Mouse (Mus musculus) heart, embryonic 14.5 days (tissue): Measurements from ENCODE around the gene Catsper3. TPM values are rescaled to one million over a fixed set of nuclear protein-coding genes. Genes with fewer than 3 reads are reported as not detected.

Experiments
- ATAC-seq: fragments of 200-750 bp; cut with Nextera tagmentation; 2 replicates; pipeline ENCODE4 v1.8.0; 2017; ENCODE audit warnings: low read depth, moderate TSS enrichment; ENCODE audit not compliant: insufficient number of reproducible peaks, insufficient read depth, low FRiP score
- H3K27ac ChIP-seq, 2 experiments: fragments of 200-500 bp in 1 of 2; fragments of 300-500 bp in 1 of 2; sonication (generic) in 1 of 2; replicated peaks in 1 of 2; 2 replicates each; pipeline ENCODE4 v1.5.1; 2012 to 2014; ENCODE audit warnings: low read depth in 2 of 2, low read length in 2 of 2, control low read depth in 1 of 2, mild to moderate bottlenecking in 1 of 2, mixed read lengths in 1 of 2; ENCODE audit not compliant: control insufficient read depth in 1 of 2, insufficient read depth in 1 of 2
- H3K27me3 ChIP-seq: fragments of 300-500 bp; sonication (generic); 2 replicates; pipeline ENCODE4 v1.6.1; 2014; ENCODE audit warnings: mild to moderate bottlenecking, low read length, control low read depth; ENCODE audit not compliant: control insufficient read depth, insufficient read depth
- H3K36me3 ChIP-seq: fragments of 300-500 bp; sonication (generic); 2 replicates; pipeline ENCODE4 v1.6.1; 2014; ENCODE audit warnings: mild to moderate bottlenecking, control low read depth, low read length, mixed read lengths; ENCODE audit not compliant: control insufficient read depth, insufficient read depth
- H3K4me1 ChIP-seq, 2 experiments: fragments of 200-500 bp in 1 of 2; fragments of 300-500 bp in 1 of 2; sonication (generic) in 1 of 2; 2 replicates each; pipeline ENCODE4 v1.6.1; 2012 to 2014; ENCODE audit warnings: low read length in 2 of 2, control low read depth in 1 of 2, mixed read lengths in 1 of 2; ENCODE audit not compliant: control insufficient read depth in 2 of 2, insufficient read depth in 2 of 2
- H3K4me2 ChIP-seq: fragments of 300-500 bp; sonication (generic); 2 replicates; pipeline ENCODE4 v1.6.1; 2014; ENCODE audit warnings: mild to moderate bottlenecking, low read length
- H3K4me3 ChIP-seq, 2 experiments: fragments of 200-500 bp in 1 of 2; fragments of 300-500 bp in 1 of 2; sonication (generic) in 1 of 2; 2 replicates each; pipeline ENCODE4 v1.5.1; 2012 to 2014; ENCODE audit warnings: low read length in 2 of 2, mild to moderate bottlenecking in 2 of 2, control low read depth in 1 of 2, low read depth in 1 of 2, moderate library complexity in 1 of 2; ENCODE audit not compliant: control insufficient read depth in 1 of 2, insufficient read depth in 1 of 2
- H3K9ac ChIP-seq: fragments of 300-500 bp; sonication (generic); 2 replicates; pipeline ENCODE4 v1.6.1; 2014; ENCODE audit warnings: mild to moderate bottlenecking, low read length
- H3K9me3 ChIP-seq: fragments of 300-500 bp; sonication (generic); 2 replicates; pipeline ENCODE4 v1.6.1; 2016; ENCODE audit warnings: low read length, control low read depth; ENCODE audit not compliant: control insufficient read depth
- WGBS: fragments of 180-500 bp; shearing (Covaris S2); extraction: QIAGEN DNeasy Blood & Tissue Kit; methylation state at CpG from one replicate; pipeline ENCODE4 v1.1.7; 2014; 5-methylcytosine and 5-hydroxymethylcytosine counted together
- polyA plus RNA-seq: library from polyadenylated mRNA; unstranded; fragments of >200 nt; fragmentation: Nextera tagmentation; extraction: Ambion mirVana; gene quantifications from 2 replicates; pipeline ENCODE4 v1.2.1, GENCODE M21; 2014

The Catsper3 gene
- polyA plus RNA-seq, 1 experiment from 2014 or later, result not detected

DNA sequence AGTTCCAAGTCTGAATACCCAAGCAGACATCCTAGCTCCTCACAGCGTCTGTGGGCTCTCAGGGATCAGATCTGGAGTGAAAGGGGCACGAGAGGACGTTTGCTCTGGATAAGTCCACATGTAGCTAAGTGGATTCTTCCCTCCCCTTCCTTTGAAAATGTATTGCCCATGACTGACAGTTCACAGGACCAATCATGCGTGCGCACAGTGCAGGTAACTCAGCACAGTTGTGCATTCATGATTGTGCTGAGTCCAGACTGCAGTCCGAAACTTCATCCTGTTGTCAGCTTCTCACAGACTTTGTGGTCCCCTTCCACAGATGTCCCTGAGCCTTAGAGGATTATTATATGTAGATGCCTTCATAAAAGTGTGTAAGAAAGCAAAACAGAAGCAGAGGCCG is 10.0 kb upstream of the Catsper3 start:
- no peak overlapping the region for H3K27ac ChIP-seq
- peaks cover 0 to 4% of the 10 kb centered on the region in 2 experiments; a peak in 1 of 4 replicates for H3K4me1 ChIP-seq
- no peak overlapping the region for H3K4me3 ChIP-seq
- H3K9me3 ChIP-seq, result no peaks in the 10 kb centered on the region
- no peak for ATAC-seq
- whole genome bisulfite sequencing, result 87% methylated on average over 7 of the region's 7 CpGs
- H3K9ac ChIP-seq, result no peak overlapping the region
- no peak overlapping the region for H3K4me2 ChIP-seq
- H3K36me3 ChIP-seq, result no peaks in the 10 kb centered on the region
- no peaks in the 10 kb centered on the region for H3K27me3 ChIP-seq

DNA sequence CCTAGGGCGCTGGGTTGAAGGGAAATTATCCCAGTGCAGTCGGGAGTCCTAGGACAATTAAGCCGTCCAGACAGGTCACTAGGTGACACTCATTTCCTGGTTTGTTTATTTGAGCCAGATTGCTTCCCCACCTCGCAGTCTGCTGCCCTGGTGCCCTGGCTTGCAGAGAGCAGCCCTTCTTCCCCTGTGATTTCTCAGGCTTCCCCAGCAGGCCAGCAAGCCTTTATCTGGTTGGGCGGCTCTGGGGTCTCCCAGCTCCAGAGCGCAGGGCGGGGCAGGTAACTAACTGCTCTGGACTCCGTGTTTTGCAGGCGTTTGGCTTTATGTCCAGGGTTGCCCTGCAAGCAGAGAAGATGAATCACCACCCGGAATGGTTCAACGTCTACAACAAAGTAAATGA is 9.3 kb upstream of the Catsper3 start:
- H3K27ac ChIP-seq, result no peak overlapping the region

DNA sequence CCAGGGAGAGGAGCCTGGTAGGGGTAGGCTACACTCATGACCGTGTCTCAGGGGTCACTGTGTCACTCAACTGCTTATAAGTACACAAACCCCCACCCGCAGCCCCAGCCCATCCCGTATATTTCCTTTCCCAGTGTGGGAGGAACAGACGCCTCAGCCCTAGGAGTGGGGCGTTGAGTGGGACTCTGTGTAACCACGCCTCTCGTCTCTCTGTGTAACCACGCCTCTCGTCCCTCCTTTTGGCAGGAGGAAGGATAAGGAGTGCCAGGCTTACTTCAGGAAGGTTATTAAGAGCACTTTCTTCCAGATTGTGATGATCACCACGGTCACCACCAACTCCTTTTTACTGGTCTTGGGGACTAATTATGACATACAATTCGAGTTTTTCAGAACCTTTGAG is 1.8 kb downstream of the Catsper3 start:
- Histone ChIP-seq H3K4me1 (no peaks in the 10 kb centered on the region), H3K27ac (no peak overlapping the region), H3K4me2 (no peak overlapping the region), H3K9ac (no peak overlapping the region), H3K4me3 (no peak overlapping the region), H3K36me3 (no peaks in the 10 kb centered on the region), H3K27me3 (no peaks in the 10 kb centered on the region), H3K9me3 (no peaks in the 10 kb centered on the region)
- WGBS, result 63% methylated on average over 11 of the region's 11 CpGs
- no peak for ATAC-seq

More for the DNA sequence above, 9.3 kb upstream of the Catsper3 start:
- no peaks in the 10 kb centered on the region for H3K9me3 ChIP-seq
- ATAC-seq, result no peak
- no peak overlapping the region for H3K4me2 ChIP-seq
- H3K36me3 ChIP-seq, result no peaks in the 10 kb centered on the region
- WGBS, result 33% methylated on average over 11 of the region's 11 CpGs
- H3K27me3 ChIP-seq, result no peaks in the 10 kb centered on the region
- no peak overlapping the region for H3K4me3 ChIP-seq
- peaks cover 0 to 4% of the 10 kb centered on the region in 2 experiments; a peak in 1 of 4 replicates for H3K4me1 ChIP-seq
- H3K9ac ChIP-seq, result no peak overlapping the region

DNA sequence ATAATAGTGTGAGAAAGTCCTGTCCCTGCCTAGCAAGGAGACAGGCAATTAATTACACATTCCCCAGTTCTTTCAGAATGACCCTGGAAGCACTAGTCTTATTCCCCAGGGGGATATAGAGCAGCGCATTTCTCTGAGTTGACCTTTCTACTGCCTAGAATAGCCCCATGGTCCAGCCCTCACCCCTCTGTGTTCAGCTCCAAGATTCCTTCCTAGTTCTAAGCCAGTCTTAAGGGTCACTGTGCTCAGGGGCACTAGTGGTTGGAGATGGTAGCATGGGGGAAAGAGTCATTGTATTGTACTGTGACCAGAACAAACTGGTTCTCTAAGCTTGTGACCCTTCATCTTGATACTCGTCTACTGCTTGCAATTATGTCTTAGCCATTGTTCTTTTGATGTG is 16.9 kb downstream of the Catsper3 start:
- no peak overlapping the region for H3K4me3 ChIP-seq
- H3K9ac ChIP-seq, result no peak overlapping the region
- 75% methylated on average over 2 of the region's 2 CpGs for WGBS
- no peak overlapping the region for H3K4me2 ChIP-seq
- H3K36me3 ChIP-seq, result no peaks in the 10 kb centered on the region
- no peaks in the 10 kb centered on the region for H3K4me1 ChIP-seq
- no peaks in the 10 kb centered on the region for H3K27me3 ChIP-seq
- H3K27ac ChIP-seq, result no peak overlapping the region
- no peak for ATAC-seq
- H3K9me3 ChIP-seq, result peaks cover 8% of the 10 kb centered on the region; the same call in 1 of the 2 replicates

DNA sequence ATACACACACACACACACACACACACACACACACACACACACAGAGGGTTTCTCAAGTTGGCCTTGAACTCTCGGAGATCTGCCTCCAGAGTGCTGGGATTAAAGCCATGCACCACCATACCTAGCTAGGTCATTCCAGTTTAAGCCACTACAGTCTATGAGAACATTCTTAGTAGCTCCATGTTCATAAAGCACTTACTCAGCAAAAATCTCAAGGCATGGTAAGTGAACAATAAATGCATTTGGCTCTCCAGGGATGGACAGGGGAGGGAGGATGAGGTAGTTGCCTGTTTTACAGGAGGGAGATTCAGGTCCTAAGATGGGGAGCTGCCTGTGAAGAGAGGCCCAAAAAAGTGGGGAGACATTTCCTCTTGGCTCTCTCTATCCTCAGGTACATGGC is 19.6 kb downstream of the Catsper3 start:
- H3K4me3 ChIP-seq, result no peak overlapping the region
- no peaks in the 10 kb centered on the region for H3K4me1 ChIP-seq
- H3K36me3 ChIP-seq, result no peaks in the 10 kb centered on the region
- no peak for ATAC-seq
- peaks cover 8% of the 10 kb centered on the region; the same call in 1 of the 2 replicates for H3K9me3 ChIP-seq
- 85% methylated on average over 1 of the region's 1 CpGs for WGBS
- no peak overlapping the region for H3K27ac ChIP-seq
- H3K27me3 ChIP-seq, result 0 out of 2 replicates have a peak, but pooled peaks cover 4% of the 10 kb centered on the region
- no peak overlapping the region for H3K9ac ChIP-seq
- no peak overlapping the region for H3K4me2 ChIP-seq

DNA sequence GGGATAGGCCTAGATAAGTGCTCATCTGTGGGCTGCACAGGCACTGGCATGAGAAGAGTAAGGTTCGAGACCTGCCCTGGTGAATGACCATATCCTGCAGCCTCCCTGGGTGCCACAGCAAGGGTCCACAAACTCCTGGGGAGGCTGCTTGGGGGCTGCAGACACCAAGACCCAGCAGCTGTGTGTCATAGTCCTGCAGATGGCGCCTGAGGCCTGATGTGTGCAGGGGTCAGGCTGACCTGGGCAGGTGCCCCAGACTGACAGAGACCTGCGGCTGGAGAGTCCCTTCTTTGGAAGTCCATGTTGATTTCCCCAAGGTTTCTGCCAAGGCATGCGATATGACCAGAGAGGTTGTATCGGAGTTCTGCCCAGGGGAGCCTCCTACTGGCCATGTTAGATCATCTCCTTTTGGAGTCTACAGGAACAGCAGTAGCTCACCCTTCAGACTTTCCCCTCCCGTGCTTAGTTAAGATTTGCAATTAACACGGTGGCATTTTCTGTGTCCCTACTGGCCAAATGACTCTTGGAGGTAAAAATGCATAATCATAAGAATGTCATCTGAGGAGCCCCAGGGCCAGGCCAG is 24.8 kb downstream of the Catsper3 start:
- no peak for ATAC-seq
- Histone ChIP-seq H3K27me3 (0 out of 2 replicates have a peak, but pooled peaks cover 4% of the 10 kb centered on the region), H3K9me3 (no peaks in the 10 kb centered on the region), H3K36me3 (no peaks in the 10 kb centered on the region), H3K4me2 (no peak overlapping the region), H3K9ac (no peak overlapping the region), H3K4me3 (no peak overlapping the region), H3K4me1 (no peaks in the 10 kb centered on the region), H3K27ac (no peak overlapping the region)
- 61% methylated on average over 7 of the region's 7 CpGs for WGBS

DNA sequence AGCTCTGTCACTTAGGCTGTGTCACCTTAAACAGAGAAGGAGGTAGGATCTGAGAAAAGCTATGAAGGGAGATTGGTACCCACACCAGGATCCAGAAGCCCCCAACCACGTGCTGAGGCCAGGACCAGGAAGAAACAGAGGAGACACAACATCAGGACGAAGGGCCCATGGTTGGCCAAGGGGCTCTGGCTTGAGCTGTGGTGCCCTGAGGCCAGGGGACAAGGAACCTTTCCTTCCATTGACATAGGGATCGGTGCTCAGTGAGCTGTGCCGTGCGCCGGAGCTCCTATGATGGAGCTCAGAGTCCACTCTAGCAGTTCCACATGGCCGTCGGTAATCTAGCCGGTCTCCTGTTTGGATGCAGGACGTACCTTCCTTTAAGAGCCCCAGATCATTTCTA is 25.3 kb downstream of the Catsper3 start:
- H3K36me3 ChIP-seq, result no peaks in the 10 kb centered on the region
- H3K4me3 ChIP-seq, result no peak overlapping the region
- no peak for ATAC-seq
- H3K9ac ChIP-seq, result no peak overlapping the region
- 92% methylated on average over 10 of the region's 10 CpGs for WGBS
- no peaks in the 10 kb centered on the region for H3K9me3 ChIP-seq
- 0 out of 2 replicates have a peak, but pooled peaks cover 4% of the 10 kb centered on the region for H3K27me3 ChIP-seq
- no peak overlapping the region for H3K4me2 ChIP-seq
- H3K4me1 ChIP-seq, result no peaks in the 10 kb centered on the region
- no peak overlapping the region for H3K27ac ChIP-seq

DNA sequence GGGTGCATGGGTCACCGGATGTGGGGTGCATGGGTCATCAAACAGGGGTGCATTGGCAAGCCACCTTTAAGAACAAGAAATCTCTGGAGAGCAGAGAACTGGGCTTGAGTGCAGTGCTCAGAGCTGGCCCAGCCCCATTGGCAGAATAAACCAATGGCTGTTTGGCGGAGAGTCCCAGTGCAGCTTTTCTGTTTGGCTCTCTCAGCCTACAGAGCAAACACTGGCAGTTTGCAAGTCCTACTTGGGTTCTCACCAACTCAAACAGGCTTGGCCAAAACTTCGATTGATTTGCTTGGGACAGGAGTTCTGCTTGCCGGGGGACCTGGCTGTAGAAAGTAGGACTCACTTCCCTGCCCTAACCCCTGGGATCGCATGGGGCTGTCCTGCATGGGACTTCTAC is 26.6 kb downstream of the Catsper3 start:
- H3K27me3 ChIP-seq, result peaks cover 4% of the 10 kb centered on the region; the same call in 1 of the 2 replicates
- H3K4me1 ChIP-seq, result no peaks in the 10 kb centered on the region
- H3K27ac ChIP-seq, result no peak overlapping the region
- WGBS, result 52% methylated on average over 5 of the region's 5 CpGs
- no peak for ATAC-seq
- no peaks in the 10 kb centered on the region for H3K9me3 ChIP-seq
- no peak overlapping the region for H3K9ac ChIP-seq
- H3K4me3 ChIP-seq, result no peak overlapping the region
- no peaks in the 10 kb centered on the region for H3K36me3 ChIP-seq
- H3K4me2 ChIP-seq, result no peak overlapping the region
